Mouse (Mus musculus): ENCODE data around the gene Olfr1378. TPM values are rescaled to one million over a fixed set of nuclear protein-coding genes. Genes with fewer than 3 reads are reported as not detected.

Gene Olfr1378
- polyA plus RNA-seq, 1 experiment from 2014 or later: not detected

Other genes starting within 250 kb of the Olfr1378 start
- gene Zfp354c, start 138.8 kb upstream of the Olfr1378 start, polyA plus RNA-seq (2015; fragmentation: Nextera tagmentation; extraction: Ambion mirVana): 63.5 TPM in 2 replicates
- 2.1 and 2.3 TPM in 2 replicates for gene Zfp879, start 125.0 kb upstream of the Olfr1378 start, polyA plus RNA-seq (2015; fragmentation: Nextera tagmentation; extraction: Ambion mirVana)
- gene Grm6, start 115.8 kb upstream of the Olfr1378 start, polyA plus RNA-seq (2015; fragmentation: Nextera tagmentation; extraction: Ambion mirVana): not detected in 2 replicates
- gene Zfp454, start 78.9 kb upstream of the Olfr1378 start, polyA plus RNA-seq (2015; fragmentation: Nextera tagmentation; extraction: Ambion mirVana): 12.7 and 14.0 TPM in 2 replicates
- gene Zfp2, start 50.4 kb upstream of the Olfr1378 start, polyA plus RNA-seq (2015; fragmentation: Nextera tagmentation; extraction: Ambion mirVana): 52.5 and 56.4 TPM in 2 replicates
- 4.9 and 6.1 TPM in 2 replicates for gene Zfp354b, start 34.9 kb upstream of the Olfr1378 start, polyA plus RNA-seq (2015; fragmentation: Nextera tagmentation; extraction: Ambion mirVana)
- not detected in 2 replicates for gene 4933414I15Rik, start 22.8 kb upstream of the Olfr1378 start, polyA plus RNA-seq (2015; fragmentation: Nextera tagmentation; extraction: Ambion mirVana)
- gene Prop1, start 12.8 kb upstream of the Olfr1378 start, polyA plus RNA-seq (2015; fragmentation: Nextera tagmentation; extraction: Ambion mirVana): not detected in 2 replicates
- gene Olfr1377, start 15.4 kb downstream of the Olfr1378 start, polyA plus RNA-seq (2015; fragmentation: Nextera tagmentation; extraction: Ambion mirVana): not detected in 2 replicates
- gene Olfr51, start 37.1 kb downstream of the Olfr1378 start, polyA plus RNA-seq (2015; fragmentation: Nextera tagmentation; extraction: Ambion mirVana): not detected in 2 replicates
- not detected in 2 replicates for gene Olfr54, start 47.7 kb downstream of the Olfr1378 start, polyA plus RNA-seq (2015; fragmentation: Nextera tagmentation; extraction: Ambion mirVana)
- gene Olfr1375, start 81.6 kb downstream of the Olfr1378 start, polyA plus RNA-seq (2015; fragmentation: Nextera tagmentation; extraction: Ambion mirVana): not detected in 2 replicates
- gene Zfp354a, start 92.7 kb downstream of the Olfr1378 start, polyA plus RNA-seq (2015; fragmentation: Nextera tagmentation; extraction: Ambion mirVana): 14.7 and 16.3 TPM in 2 replicates